Mouse (Mus musculus) MEL (cell line): Measurements from ENCODE around the gene St6galnac5. TPM values are rescaled to one million over a fixed set of nuclear protein-coding genes. Genes with fewer than 3 reads are reported as not detected.

Experiments used
- DNase-seq: peaks from one replicate; pipeline ENCODE4 v3.0.0; 2011; ENCODE audit warnings: low read depth, low spot score
- H3K27ac ChIP-seq: 2 replicates; pipeline ENCODE4 v1.5.1; 2012; ENCODE audit warnings: low read depth, mild to moderate bottlenecking, control low read depth, low read length, moderate library complexity; ENCODE audit not compliant: control insufficient read depth
- H3K27me3 ChIP-seq, 2 experiments: fragments of 150-350 bp in 1 of 2; sonication (generic) in 1 of 2; 2 replicates each; pipeline ENCODE4 v1.6.1; 2012; ENCODE audit warnings: low read length in 2 of 2, mild to moderate bottlenecking in 2 of 2, improper control_type of control experiment in 1 of 2, moderate library complexity in 1 of 2; ENCODE audit not compliant: insufficient read depth in 2 of 2, control insufficient read depth in 1 of 2
- H3K36me3 ChIP-seq, 2 experiments: 2 replicates each; pipeline ENCODE4 v1.6.1; 2012 to 2014; ENCODE audit warnings: low read length in 2 of 2, improper control_type of control experiment in 1 of 2, inconsistent platforms in 1 of 2, mild to moderate bottlenecking in 1 of 2; ENCODE audit not compliant: insufficient read depth in 2 of 2, control insufficient read depth in 1 of 2
- H3K4me1 ChIP-seq, 2 experiments: fragments of 150-350 bp in 1 of 2; sonication (generic) in 1 of 2; 2 replicates each; pipeline ENCODE4 v1.6.1; 2012; ENCODE audit warnings: low read length in 2 of 2, improper control_type of control experiment in 1 of 2, mild to moderate bottlenecking in 1 of 2; ENCODE audit not compliant: insufficient read depth in 2 of 2, control insufficient read depth in 1 of 2
- H3K4me3 ChIP-seq, 2 experiments: fragments of 150-350 bp in 1 of 2; sonication (generic) in 1 of 2; 2 replicates each; pipeline ENCODE4 v1.5.1; 2012; ENCODE audit warnings: low read depth in 2 of 2, low read length in 2 of 2, mild to moderate bottlenecking in 2 of 2, moderate library complexity in 2 of 2, control low read depth in 1 of 2, improper control_type of control experiment in 1 of 2; ENCODE audit not compliant: control insufficient read depth in 1 of 2, insufficient read depth in 1 of 2
- H3K79me2 ChIP-seq: 2 replicates; pipeline ENCODE4 v1.6.1; 2012; ENCODE audit warnings: mild to moderate bottlenecking, low read length, moderate library complexity; ENCODE audit not compliant: control insufficient read depth, poor library complexity, insufficient read depth
- H3K9ac ChIP-seq: 2 replicates; pipeline ENCODE4 v1.6.1; 2012; ENCODE audit warnings: low read depth, mild to moderate bottlenecking, control low read depth, low read length, moderate library complexity; ENCODE audit not compliant: control insufficient read depth, poor library complexity, severe bottlenecking
- H3K9me3 ChIP-seq: fragments of 150-350 bp; sonication (generic); replicated peaks from 2 replicates; pipeline ENCODE4 v1.6.1; 2012; ENCODE audit warnings: mild to moderate bottlenecking, low read length, improper control_type of control experiment, moderate library complexity; ENCODE audit not compliant: insufficient read depth
- CHD1 ChIP-seq: IDR thresholded peaks from 2 replicates; pipeline ENCODE4 v1.6.1; 2012; ENCODE audit warnings: low read depth, mild to moderate bottlenecking, inconsistent platforms, low read length, improper control_type of control experiment
- CHD2 ChIP-seq: IDR thresholded peaks from 2 replicates; pipeline ENCODE4 v1.6.1; 2011; ENCODE audit warnings: low read length, improper control_type of control experiment
- E2F4 ChIP-seq: IDR thresholded peaks from 2 replicates; pipeline ENCODE4 v1.6.1; 2011; ENCODE audit warnings: low read depth, low read length, improper control_type of control experiment, borderline replicate concordance
- EP300 ChIP-seq, 2 experiments: IDR thresholded peaks; 2 replicates each; pipeline ENCODE4 v1.6.1; 2011; ENCODE audit warnings: improper control_type of control experiment in 2 of 2, low read length in 2 of 2, low read depth in 1 of 2, mild to moderate bottlenecking in 1 of 2
- GABPA ChIP-seq: IDR thresholded peaks from 2 replicates; pipeline ENCODE4 v1.6.1; 2012; ENCODE audit warnings: low read depth, mild to moderate bottlenecking, inconsistent platforms, low read length, improper control_type of control experiment, moderate library complexity
- GATA1 ChIP-seq: IDR thresholded peaks from 2 replicates; pipeline ENCODE4 v1.6.1; 2011; ENCODE audit warnings: low read depth, low read length, improper control_type of control experiment
- HCFC1 ChIP-seq: IDR thresholded peaks from 2 replicates; pipeline ENCODE4 v1.6.1; 2012; ENCODE audit warnings: low read depth, mild to moderate bottlenecking, inconsistent platforms, low read length, improper control_type of control experiment, moderate library complexity
- JUND ChIP-seq: IDR thresholded peaks from 2 replicates; pipeline ENCODE4 v1.6.1; 2011; ENCODE audit warnings: low read depth, mild to moderate bottlenecking, improper control_type of control experiment, low read length
- MAX ChIP-seq: IDR thresholded peaks from 2 replicates; pipeline ENCODE4 v1.6.1; 2011; ENCODE audit warnings: low read length, improper control_type of control experiment
- MAZ ChIP-seq: IDR thresholded peaks from 2 replicates; pipeline ENCODE4 v1.6.1; 2012; ENCODE audit warnings: low read depth, mild to moderate bottlenecking, inconsistent platforms, low read length, improper control_type of control experiment
- MXI1 ChIP-seq: IDR thresholded peaks from 2 replicates; pipeline ENCODE4 v1.6.1; 2011; ENCODE audit warnings: mild to moderate bottlenecking, low read depth, low read length, improper control_type of control experiment
- MYC ChIP-seq: IDR thresholded peaks from 2 replicates; pipeline ENCODE4 v1.6.1; 2011; ENCODE audit warnings: low read depth, mild to moderate bottlenecking, low read length, improper control_type of control experiment, moderate library complexity
- NELFE ChIP-seq: IDR thresholded peaks from 2 replicates; pipeline ENCODE4 v1.6.1; 2011; ENCODE audit warnings: low read depth, low read length, improper control_type of control experiment
- NRF1 ChIP-seq: IDR thresholded peaks from 2 replicates; pipeline ENCODE4 v1.6.1; 2014; ENCODE audit warnings: low read depth, mild to moderate bottlenecking, inconsistent platforms, low read length, improper control_type of control experiment, moderate library complexity; ENCODE audit not compliant: poor library complexity, insufficient read depth, severe bottlenecking
- POLR2A ChIP-seq, 2 experiments: IDR thresholded peaks; 2 replicates each; pipeline ENCODE4 v1.6.1; 2011 to 2012; ENCODE audit warnings: low read length in 2 of 2, mild to moderate bottlenecking in 2 of 2, control low read depth in 1 of 2, improper control_type of control experiment in 1 of 2, low read depth in 1 of 2, moderate library complexity in 1 of 2; ENCODE audit not compliant: control insufficient read depth in 1 of 2, insufficient read depth in 1 of 2, poor library complexity in 1 of 2
- POLR2AphosphoS2 ChIP-seq: IDR thresholded peaks from 2 replicates; pipeline ENCODE4 v1.6.1; 2011; ENCODE audit warnings: low read length, improper control_type of control experiment
- POLR2AphosphoS5 ChIP-seq: IDR thresholded peaks from 2 replicates; pipeline ENCODE4 v1.6.1; 2012; ENCODE audit warnings: low read depth, borderline replicate concordance, mild to moderate bottlenecking, inconsistent platforms, low read length, moderate library complexity, mixed read lengths
- TAL1 ChIP-seq: IDR thresholded peaks from 2 replicates; pipeline ENCODE4 v1.6.1; 2012; ENCODE audit warnings: mild to moderate bottlenecking, inconsistent platforms, low read length, moderate library complexity, mixed read lengths
- TCF12 ChIP-seq: IDR thresholded peaks from 2 replicates; pipeline ENCODE4 v1.6.1; 2014; ENCODE audit warnings: low read depth, mild to moderate bottlenecking, inconsistent platforms, low read length, improper control_type of control experiment, moderate library complexity
- USF1 ChIP-seq: IDR thresholded peaks from 2 replicates; pipeline ENCODE4 v1.6.1; 2014; ENCODE audit warnings: low read depth, mild to moderate bottlenecking, inconsistent platforms, low read length, improper control_type of control experiment, moderate library complexity
- ZC3H11A ChIP-seq: IDR thresholded peaks from 2 replicates; pipeline ENCODE4 v1.6.1; 2012; ENCODE audit warnings: low read depth, mild to moderate bottlenecking, inconsistent platforms, low read length, improper control_type of control experiment
- ZKSCAN1 ChIP-seq: IDR thresholded peaks from 2 replicates; pipeline ENCODE4 v1.6.1; 2012; ENCODE audit warnings: low read depth, mild to moderate bottlenecking, inconsistent platforms, low read length, improper control_type of control experiment, moderate library complexity
- ZNF384 ChIP-seq: IDR thresholded peaks from 2 replicates; pipeline ENCODE4 v1.6.1; 2012; ENCODE audit warnings: low read depth, mild to moderate bottlenecking, inconsistent platforms, low read length, improper control_type of control experiment
- polyA plus RNA-seq, 2 experiments: library from polyadenylated mRNA; stranded (reverse) in 1 of 2; unstranded in 1 of 2; fragments of >175 nt in 1 of 2; fragments of >200 nt in 1 of 2; gene quantifications; 2 replicates each; pipeline versions ENCODE4 v1.2.1 to v1.2.4; 2012; ENCODE audit warnings: low replicate concordance in 2 of 2, low read depth in 1 of 2; ENCODE audit not compliant: insufficient read length in 2 of 2, insufficient read depth in 1 of 2, missing spikeins in 1 of 2
- total RNA-seq: library from RNA; depleted of rRNA; stranded (reverse); fragments of 300-350 nt; gene quantifications from 2 replicates; pipeline ENCODE4 v1.2.3, GENCODE M21; 2012

Gene St6galnac5
- total and polyA plus RNA-seq, 3 experiments: not detected

GRCm38 (mm10) chr3:153016355-153016754, 34.3 kb upstream of the St6galnac5 start:
- no peak overlapping the region for H3K4me3 ChIP-seq
- no peaks in the 10 kb centered on the region for H3K9me3 ChIP-seq
- no peaks in the 10 kb centered on the region for H3K36me3 ChIP-seq
- no peak overlapping the region for H3K27ac ChIP-seq
- DNase-seq: no peak
- H3K4me1 ChIP-seq: no peaks in the 10 kb centered on the region
- H3K27me3 ChIP-seq: peaks cover 0 to 2% of the 10 kb centered on the region in 2 experiments; a peak in 3 of 4 replicates
- H3K79me2 ChIP-seq: no peaks in the 10 kb centered on the region
- TF ChIP-seq ZKSCAN1 (no peak), NRF1 (no peak), JUND (no peak), MAZ (no peak), EP300 (IDR thresholded peaks at IDR 0.05; ENCODE audit: low read depth in 1 of 2, low read length in 2 of 2) (no peak), GATA1 (no peak), TAL1 (no peak), ZNF384 (no peak), CHD1 (no peak), MAX (no peak), GABPA (no peak)
- H3K9ac ChIP-seq: no peak overlapping the region

GRCm38 (mm10) chr3:153006893-153007292, 24.8 kb upstream of the St6galnac5 start:
- no peak overlapping the region for H3K27ac ChIP-seq
- TF ChIP-seq HCFC1 (no peak), POLR2AphosphoS5 (no peak), POLR2AphosphoS2 (no peak), CHD2 (no peak), MXI1 (no peak), EP300 (IDR thresholded peaks at IDR 0.05; ENCODE audit: low read depth in 1 of 2, low read length in 2 of 2) (no peak), TAL1 (no peak), USF1 (no peak), ZC3H11A (no peak), NELFE (no peak), JUND (no peak), TCF12 (no peak), POLR2A (IDR thresholded peaks at IDR 0.05; ENCODE audit: control insufficient read depth in 1 of 2, insufficient read depth in 1 of 2, low read depth in 1 of 2, low read length in 2 of 2, poor library complexity in 1 of 2) (no peak), GABPA (no peak), NRF1 (no peak), MYC (no peak), E2F4 (no peak), ZNF384 (no peak), MAZ (no peak)
- TF ChIP-seq, all 39 proteins: peak for 0
- no peak overlapping the region for H3K9ac ChIP-seq
- DNase-seq: no peak
- no peaks in the 10 kb centered on the region for H3K4me1 ChIP-seq
- H3K79me2 ChIP-seq: no peaks in the 10 kb centered on the region
- no peak overlapping the region for H3K4me3 ChIP-seq
- H3K9me3 ChIP-seq: no peaks in the 10 kb centered on the region
- no peaks in the 10 kb centered on the region for H3K36me3 ChIP-seq
- no peaks in the 10 kb centered on the region; a peak in 1 of 4 replicates for H3K27me3 ChIP-seq
